9 mouse cellular contexts compared by ENCODE assay signal in genomic region chr17:26838911-26839717, GRCm38 (mm10). TPM values are rescaled to one million over a fixed set of nuclear protein-coding genes. Genes with fewer than 3 reads are reported as not detected.
DNase-seq lines count a peak whose midpoint lies in the region; ATAC-seq lines count a peak whose summit lies in the region.
"Had no signal": no experiment of that assay in that cellular context is flagged by ENCODE, and none has a peak within 500 bp of the region (broad histone marks: within the 10 kb centered on the region; RNA-seq: fewer than 3 reads in every experiment).

No protein-coding gene starts in this region.

- peak overlapping the region; percentile 99 for H3K9ac ChIP-seq in heart, embryonic 11.5 days (ENCODE audit: low read depth, low read length)
- no peak overlapping the region for H3K9ac ChIP-seq in hindbrain, embryonic 11.5 days (ENCODE audit: low read depth, low read length)
- no peak overlapping the region for H3K9ac ChIP-seq in midbrain, embryonic 13.5 days (replicated peaks)

- WGBS in heart, embryonic 11.5 days (ENCODE audit: insufficient replicate concordance), result 1% methylated on average over 87 of the region's 87 CpGs
- under 1% methylated on average over 87 of the region's 87 CpGs for WGBS in embryonic facial prominence, embryonic 10.5 days
- WGBS in hindbrain, embryonic 11.5 days, result under 1% methylated on average over 87 of the region's 87 CpGs
- under 1% methylated on average over 81 of the region's 87 CpGs for WGBS in midbrain, embryonic 13.5 days

- peaks cover 61% of the 10 kb centered on the region for H3K27me3 ChIP-seq in heart, embryonic 11.5 days (ENCODE audit: control insufficient read depth, insufficient read depth, low read length)
- peaks cover 100% of the 10 kb centered on the region for H3K27me3 ChIP-seq in embryonic facial prominence, embryonic 10.5 days (replicated peaks; ENCODE audit: low read depth, poor library complexity, severe bottlenecking)
- peaks cover 98% of the 10 kb centered on the region for H3K27me3 ChIP-seq in hindbrain, embryonic 11.5 days (ENCODE audit: control insufficient read depth, insufficient read depth, low read length)
- peaks cover 100% of the 10 kb centered on the region for H3K27me3 ChIP-seq in midbrain, embryonic 13.5 days

- H3K4me1 ChIP-seq in heart, embryonic 11.5 days (ENCODE audit: control insufficient read depth, insufficient read depth, low read length), result peaks cover 3% of the 10 kb centered on the region; the same call in 1 of the 2 replicates
- H3K4me1 ChIP-seq in embryonic facial prominence, embryonic 10.5 days, result peaks cover 20% of the 10 kb centered on the region
- no peaks in the 10 kb centered on the region for H3K4me1 ChIP-seq in hindbrain, embryonic 11.5 days (replicated peaks; ENCODE audit: control insufficient read depth, insufficient read depth, low read length)
- peaks cover 10% of the 10 kb centered on the region for H3K4me1 ChIP-seq in midbrain, embryonic 13.5 days (replicated peaks)

- H3K4me2 ChIP-seq in heart, embryonic 11.5 days, result peak overlapping the region; percentile 64
- no peak overlapping the region for H3K4me2 ChIP-seq in hindbrain, embryonic 11.5 days (replicated peaks; ENCODE audit: low read depth, low read length)
- H3K4me2 ChIP-seq in midbrain, embryonic 13.5 days (replicated peaks), result peak overlapping the region; percentile 6; the same call in 1 of the 2 replicates

- H3K36me3 ChIP-seq in heart, embryonic 11.5 days (ENCODE audit: control insufficient read depth, insufficient read depth, low read length), result peaks cover 3% of the 10 kb centered on the region; the same call in 1 of the 2 replicates
- H3K36me3 ChIP-seq in embryonic facial prominence, embryonic 10.5 days (replicated peaks), result no peaks in the 10 kb centered on the region
- no peaks in the 10 kb centered on the region for H3K36me3 ChIP-seq in hindbrain, embryonic 11.5 days (ENCODE audit: control insufficient read depth, insufficient read depth, low read length)
- H3K36me3 ChIP-seq in midbrain, embryonic 13.5 days, result no peaks in the 10 kb centered on the region

- ATAC-seq in heart, embryonic 11.5 days (replicated peaks; ENCODE audit: insufficient number of reproducible peaks, low FRiP score, low TSS enrichment), result no peak
- no peak for ATAC-seq in hindbrain, embryonic 11.5 days (ENCODE audit: low FRiP score)
- no peak for ATAC-seq in midbrain, embryonic 13.5 days
- ATAC-seq in frontal cortex, adult (ENCODE audit: low TSS enrichment), result no peak
- no peak for ATAC-seq in erythroblast, adult 5-6 weeks (replicated peaks; ENCODE audit: low FRiP score, poor library complexity, severe bottlenecking)

- no peak for DNase-seq in heart, adult 8-10 months (ENCODE audit: low spot score)
- peak; percentile 64 for DNase-seq in embryonic facial prominence, embryonic 10.5 days (ENCODE audit: low spot score)
- DNase-seq in hindbrain, embryonic 11.5 days (ENCODE audit: low spot score), result peak; percentile 66
- no peak for DNase-seq in adrenal gland, postnatal 14 days

- H3K27ac ChIP-seq in heart, embryonic 11.5 days (ENCODE audit: low read depth, low read length), result peak overlapping the region; percentile 95
- no peak overlapping the region for H3K27ac ChIP-seq in embryonic facial prominence, embryonic 10.5 days (replicated peaks)
- H3K27ac ChIP-seq in hindbrain, embryonic 11.5 days (ENCODE audit: low read depth, low read length), result no peak overlapping the region
- no peak overlapping the region for H3K27ac ChIP-seq in midbrain, embryonic 13.5 days

- no peaks in the 10 kb centered on the region for H3K9me3 ChIP-seq in heart, embryonic 11.5 days (replicated peaks; ENCODE audit: control insufficient read depth, low read length)
- no peaks in the 10 kb centered on the region for H3K9me3 ChIP-seq in embryonic facial prominence, embryonic 10.5 days
- no peaks in the 10 kb centered on the region for H3K9me3 ChIP-seq in hindbrain, embryonic 11.5 days (ENCODE audit: control insufficient read depth, low read length)
- H3K9me3 ChIP-seq in midbrain, embryonic 13.5 days, result no peaks in the 10 kb centered on the region

- peak overlapping the region; percentile 77 for H3K4me3 ChIP-seq in heart, embryonic 11.5 days (ENCODE audit: low read depth, low read length)
- peak overlapping the region; percentile 40 for H3K4me3 ChIP-seq in embryonic facial prominence, embryonic 10.5 days
- no peak overlapping the region for H3K4me3 ChIP-seq in hindbrain, embryonic 11.5 days (ENCODE audit: low read depth, low read length)
- H3K4me3 ChIP-seq in midbrain, embryonic 13.5 days (replicated peaks), result peak overlapping the region; percentile 11; the same call in 1 of the 2 replicates

RNA-seq across cellular contexts. Expression of gene Nkx2-5, which starts 5.7 kb away (rescaled TPM):
- 157 and 159 TPM in 2 replicates for polyA plus RNA-seq in heart, embryonic 11.5 days (2014; fragmentation: Nextera tagmentation; extraction: Ambion mirVana)
- total RNA-seq in heart, adult 8-10 months (2022), result 10 to 100 TPM; 75.8 to 81.5 (median 79.7) TPM
- polyA plus RNA-seq in embryonic facial prominence, embryonic 10.5 days (2016; fragmentation: Nextera tagmentation; extraction: Ambion mirVana), result 0.48 and 0.75 TPM in 2 replicates
- polyA plus RNA-seq in hindbrain, embryonic 11.5 days (2014; fragmentation: Nextera tagmentation; extraction: Ambion mirVana), result not detected in 2 replicates
- polyA plus RNA-seq in midbrain, embryonic 13.5 days (2015; fragmentation: Nextera tagmentation; extraction: Ambion mirVana), result not detected in 2 replicates
- total RNA-seq in adrenal gland, postnatal 14 days (2021), result not detected in 2 replicates
- not detected in 2 replicates for total RNA-seq in erythroblast, adult 5-6 weeks (2015; ENCODE audit: low replicate concordance)
- not detected in 2 replicates for total RNA-seq in erythroblast, adult 5-6 weeks (2017; ENCODE audit: low replicate concordance)
- polyA plus RNA-seq: neural tube, embryonic 14.5 days had no signal

RNA-seq across cellular contexts. Expression of gene Bnip1, which starts 58.2 kb away (rescaled TPM):
- polyA plus RNA-seq in heart, embryonic 11.5 days (2014; fragmentation: Nextera tagmentation; extraction: Ambion mirVana), result 48.7 and 58.5 TPM in 2 replicates
- 10 to 100 TPM; 25.0 to 32.1 (median 29.9) TPM for total RNA-seq in heart, adult 8-10 months (2022)
- 44.4 and 51.0 TPM in 2 replicates for polyA plus RNA-seq in embryonic facial prominence, embryonic 10.5 days (2016; fragmentation: Nextera tagmentation; extraction: Ambion mirVana)
- 45.9 and 52.9 TPM in 2 replicates for polyA plus RNA-seq in hindbrain, embryonic 11.5 days (2014; fragmentation: Nextera tagmentation; extraction: Ambion mirVana)
- polyA plus RNA-seq in midbrain, embryonic 13.5 days (2015; fragmentation: Nextera tagmentation; extraction: Ambion mirVana), result 56.2 and 60.7 TPM in 2 replicates
- 21.6 and 28.6 TPM in 2 replicates for total RNA-seq in adrenal gland, postnatal 14 days (2021)
- total RNA-seq in erythroblast, adult 5-6 weeks (2015; ENCODE audit: low replicate concordance), result 1.2 and 7.1 TPM in 2 replicates
- total RNA-seq in erythroblast, adult 5-6 weeks (2017; ENCODE audit: low replicate concordance), result 6.4 and 8.3 TPM in 2 replicates

Comparison
In these comparisons a context has a peak if more than half of its experiments do, and no peak if none do; other contexts are left out.
1. DNase-seq: peak in embryonic facial prominence, embryonic 10.5 days (single experiment) and hindbrain, embryonic 11.5 days (single experiment); none in heart, adult 8-10 months (single experiment) and adrenal gland, postnatal 14 days (single experiment).
2. RNA of gene Nkx2-5, which starts 5.7 kb away (polyA plus RNA-seq): 157 to 159 TPM in heart, embryonic 11.5 days; 0.48 to 0.75 TPM in embryonic facial prominence, embryonic 10.5 days, not detected in midbrain, embryonic 13.5 days and not detected in hindbrain, embryonic 11.5 days; every median in the first group is over 10 times any median in the second.